Mouse (Mus musculus) heart, embryonic 13.5 days (tissue): ENCODE data around the gene Cbr3. TPM values are rescaled to one million over a fixed set of nuclear protein-coding genes. Genes with fewer than 3 reads are reported as not detected.
"Not testable (repeated sequence)": the region's sequence is repeated elsewhere in the genome, so short reads cannot be mapped to it uniquely, and the experiment has no call there.

Experiments used
- ATAC-seq: fragments of 200-750 bp; cut with Nextera tagmentation; 2 replicates; pipeline ENCODE4 v1.8.0; 2017; ENCODE audit warnings: moderate TSS enrichment; ENCODE audit not compliant: insufficient number of reproducible peaks, low FRiP score, low TSS enrichment; ENCODE audit errors: extremely low read depth
- H3K27ac ChIP-seq: fragments of 300-500 bp; sonication (generic); replicated peaks from 2 replicates; pipeline ENCODE4 v1.5.1; 2015; ENCODE audit warnings: moderate library complexity, mild to moderate bottlenecking, inconsistent platforms
- H3K27me3 ChIP-seq: fragments of 300-500 bp; sonication (generic); replicated peaks from 2 replicates; pipeline ENCODE4 v1.6.1; 2015; ENCODE audit warnings: mild to moderate bottlenecking, inconsistent platforms
- H3K36me3 ChIP-seq: fragments of 300-500 bp; sonication (generic); 2 replicates; pipeline ENCODE4 v1.6.1; 2015; ENCODE audit warnings: mild to moderate bottlenecking, inconsistent platforms
- H3K4me1 ChIP-seq: fragments of 300-500 bp; sonication (generic); 2 replicates; pipeline ENCODE4 v1.6.1; 2015; ENCODE audit warnings: inconsistent platforms
- H3K4me2 ChIP-seq: fragments of 300-500 bp; sonication (generic); 2 replicates; pipeline ENCODE4 v1.6.1; 2015; ENCODE audit warnings: inconsistent platforms, mild to moderate bottlenecking, moderate library complexity
- H3K4me3 ChIP-seq: fragments of 300-500 bp; sonication (generic); 2 replicates; pipeline ENCODE4 v1.5.1; 2015; ENCODE audit warnings: moderate library complexity, mild to moderate bottlenecking, inconsistent platforms
- H3K9ac ChIP-seq: fragments of 300-500 bp; sonication (generic); 2 replicates; pipeline ENCODE4 v1.6.1; 2015; ENCODE audit warnings: inconsistent platforms, mild to moderate bottlenecking, moderate library complexity
- H3K9me3 ChIP-seq: fragments of 300-500 bp; sonication (generic); 2 replicates; pipeline ENCODE4 v1.6.1; 2016; ENCODE audit warnings: inconsistent platforms
- WGBS: fragments of 180-500 bp; shearing (Covaris S2); methylation state at CpG from one replicate; pipeline ENCODE4 v1.1.7; 2015; ENCODE audit warnings: mixed read lengths; 5-methylcytosine and 5-hydroxymethylcytosine counted together
- polyA plus RNA-seq: library from polyadenylated mRNA; unstranded; fragments of >200 nt; fragmentation: Nextera tagmentation; extraction: Ambion mirVana; gene quantifications from 2 replicates; pipeline ENCODE4 v1.2.1, GENCODE M21; 2015

Cbr3 gene
- 0.59 and 0.70 TPM in 2 replicates for polyA plus RNA-seq

DNA sequence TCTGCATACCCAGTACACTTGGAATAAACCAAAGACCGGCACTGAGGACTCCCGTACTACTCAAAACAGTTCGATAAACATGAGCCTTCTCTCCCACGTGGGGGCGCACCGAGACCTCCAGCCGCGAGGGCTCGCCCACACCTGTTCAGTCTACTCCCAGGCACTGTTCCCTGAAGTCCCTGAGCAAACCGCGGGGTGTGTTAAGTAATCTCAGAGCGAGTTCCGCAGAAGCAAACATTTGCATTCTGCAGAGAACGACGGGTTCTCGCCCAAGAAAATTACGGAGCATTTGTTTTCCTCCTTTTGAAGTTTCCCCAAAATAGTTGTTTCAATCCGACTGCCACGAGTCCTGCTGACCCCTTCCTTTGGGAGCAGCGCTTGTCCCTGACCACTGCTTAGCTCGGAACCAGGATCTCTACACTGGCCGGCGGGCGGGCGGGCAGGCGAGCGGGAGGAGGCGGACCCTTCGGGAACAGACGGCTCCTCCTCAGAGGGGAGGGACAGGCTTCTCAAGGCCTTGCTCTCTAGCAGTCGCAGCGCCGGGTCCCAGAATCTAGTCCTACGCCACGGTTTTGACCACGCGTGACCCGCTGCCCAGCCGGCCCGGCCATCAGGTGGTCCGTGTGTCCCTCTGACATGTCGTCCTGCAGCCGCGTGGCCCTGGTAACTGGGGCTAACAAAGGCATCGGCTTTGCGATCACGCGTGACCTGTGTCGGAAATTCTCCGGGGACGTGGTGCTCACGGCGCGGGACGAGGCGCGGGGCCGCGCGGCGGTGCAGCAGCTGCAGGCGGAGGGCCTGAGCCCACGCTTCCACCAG lies at the start of gene Cbr3:
Gene Cbr3 (plus strand): TSS at position 527 of the 819 bp plus-strand sequence.
- 1% methylated on average over 63 of the region's 63 CpGs for WGBS
- H3K27me3 ChIP-seq = peaks cover 75% of the 10 kb centered on the region
- ATAC-seq = no peak
- H3K4me3 ChIP-seq = peak within 1 kb of the TSS; percentile 55
- H3K36me3 ChIP-seq = no peaks in the 10 kb centered on the region
- H3K27ac ChIP-seq = no peak within 1 kb of the TSS
- no peaks in the 10 kb centered on the region for H3K9me3 ChIP-seq
- H3K9ac ChIP-seq = peak within 1 kb of the TSS; percentile 71
- H3K4me1 ChIP-seq = peaks cover 25% of the 10 kb centered on the region
- H3K4me2 ChIP-seq = peak within 1 kb of the TSS; percentile 78

GRCm38 (mm10) chr16:93644006-93644405 lies 39.0 kb upstream of the Cbr3 start:
- H3K4me2 ChIP-seq = no peak overlapping the region
- no peak for ATAC-seq
- WGBS = 52% methylated on average over 4 of the region's 4 CpGs
- no peaks in the 10 kb centered on the region for H3K36me3 ChIP-seq
- H3K27ac ChIP-seq = no peak overlapping the region
- H3K4me1 ChIP-seq = no peaks in the 10 kb centered on the region
- no peaks in the 10 kb centered on the region for H3K9me3 ChIP-seq
- H3K4me3 ChIP-seq = no peak overlapping the region
- no peak overlapping the region for H3K9ac ChIP-seq
- H3K27me3 ChIP-seq = no peaks in the 10 kb centered on the region

DNA sequence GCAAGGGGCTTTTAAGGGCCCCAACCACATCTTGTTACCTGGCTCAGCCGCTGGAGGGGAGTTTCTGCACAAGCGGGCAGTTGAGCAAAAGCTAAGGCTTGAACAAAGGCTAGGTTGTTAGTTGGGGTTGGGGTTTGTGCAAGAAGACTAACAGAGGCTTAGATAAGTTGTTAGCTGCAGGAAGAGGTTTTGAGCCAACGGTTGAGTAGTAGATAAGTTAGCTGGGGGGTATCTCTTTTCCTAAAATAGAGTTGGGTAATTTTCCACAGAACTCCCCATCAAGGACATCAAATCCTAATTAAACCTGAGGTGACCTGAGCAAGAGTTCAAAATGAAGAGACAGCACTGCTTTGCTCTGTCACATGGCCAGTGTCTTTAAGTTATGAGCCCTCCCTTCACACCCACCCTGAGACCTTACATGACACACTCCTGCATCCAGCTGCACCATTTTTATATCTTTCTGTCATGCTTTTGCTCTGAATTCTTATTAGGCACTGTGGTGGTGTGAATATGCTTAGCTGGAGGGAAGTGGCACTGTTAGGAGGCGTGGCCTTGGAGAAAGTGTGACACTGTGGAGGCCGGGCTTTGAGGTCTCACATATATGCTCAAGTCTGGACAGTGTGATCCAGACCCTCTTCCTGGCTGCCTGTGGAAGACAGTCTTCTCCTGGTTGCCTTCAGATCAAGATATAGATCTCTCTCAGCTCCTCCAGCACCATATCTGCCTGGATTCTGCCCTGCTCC lies 34.4 kb upstream of the Cbr3 start:
- Histone ChIP-seq H3K36me3 (no peaks in the 10 kb centered on the region), H3K4me1 (no peaks in the 10 kb centered on the region), H3K9ac (no peak overlapping the region), H3K27ac (no peak overlapping the region), H3K4me3 (no peak overlapping the region), H3K4me2 (no peak overlapping the region), H3K9me3 (no peaks in the 10 kb centered on the region), H3K27me3 (no peaks in the 10 kb centered on the region)
- WGBS = 60% methylated on average over 5 of the region's 5 CpGs
- no peak for ATAC-seq

DNA sequence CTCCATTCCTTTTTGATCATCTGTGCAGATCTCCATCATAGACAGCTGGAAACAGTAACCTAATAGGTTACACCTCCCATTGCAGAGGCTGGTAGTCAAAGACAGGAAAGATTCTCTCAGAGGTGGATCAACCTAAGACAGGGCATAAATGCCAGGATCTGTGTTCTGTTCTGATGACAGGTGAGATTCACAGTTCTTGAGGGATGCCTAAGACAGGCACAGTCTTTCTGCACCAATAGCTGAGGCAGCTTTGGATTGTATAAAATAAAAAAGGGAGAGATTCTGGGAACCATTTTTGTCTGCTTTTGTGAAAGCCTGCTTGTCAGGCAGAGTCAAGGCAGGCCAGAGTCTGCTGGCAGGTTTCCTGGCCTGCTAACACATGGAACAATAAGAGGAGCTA lies 15.0 kb upstream of the Cbr3 start:
- Histone ChIP-seq H3K4me1 (no peaks in the 10 kb centered on the region), H3K9me3 (peaks cover 18% of the 10 kb centered on the region), H3K4me2 (no peak overlapping the region), H3K9ac (no peak overlapping the region), H3K27me3 (no peaks in the 10 kb centered on the region), H3K4me3 (no peak overlapping the region), H3K36me3 (no peaks in the 10 kb centered on the region), H3K27ac (no peak overlapping the region)
- ATAC-seq = no peak

DNA sequence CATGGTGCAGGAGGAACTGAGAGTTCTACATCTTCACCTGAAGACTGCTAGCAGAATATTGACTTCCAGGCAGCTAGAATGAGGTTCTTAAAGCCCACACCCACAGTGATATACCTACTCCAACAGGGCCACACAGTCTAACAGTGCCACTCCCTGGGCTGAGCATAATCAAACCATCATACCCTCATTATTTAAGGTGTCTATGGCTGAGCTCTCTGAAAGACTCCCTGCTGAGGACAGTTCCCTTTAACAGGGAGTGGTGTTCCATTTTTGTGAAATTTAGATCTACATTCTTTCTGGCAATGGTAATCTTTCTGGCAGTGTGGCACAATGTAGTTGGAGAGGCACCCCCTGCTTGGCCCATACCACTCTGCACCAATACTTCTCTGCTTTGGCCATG lies 13.5 kb upstream of the Cbr3 start:
- no peak for ATAC-seq
- Histone ChIP-seq H3K4me1 (no peaks in the 10 kb centered on the region), H3K36me3 (no peaks in the 10 kb centered on the region), H3K9me3 (peaks cover 10% of the 10 kb centered on the region), H3K9ac (no peak overlapping the region), H3K27ac (no peak overlapping the region), H3K27me3 (no peaks in the 10 kb centered on the region), H3K4me3 (no peak overlapping the region), H3K4me2 (no peak overlapping the region)

DNA sequence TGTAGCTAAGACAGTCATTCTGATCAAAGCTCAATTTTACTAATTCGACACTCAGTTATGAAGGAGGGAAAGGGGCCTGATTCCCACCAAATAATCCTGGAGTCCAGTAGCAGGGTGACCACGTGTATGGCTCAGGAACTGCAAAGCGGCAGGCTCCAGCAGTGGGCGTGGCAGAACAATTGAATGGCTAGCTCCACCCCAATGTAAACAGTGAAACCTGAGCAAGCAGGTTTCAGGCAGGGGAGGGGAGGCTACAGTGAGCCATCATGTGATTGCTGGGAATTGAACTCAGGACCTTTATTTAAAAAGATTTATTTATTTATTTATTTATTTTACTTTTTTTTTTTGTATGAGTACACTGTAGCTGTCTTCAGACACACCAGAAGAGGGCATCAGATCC lies 12.5 kb upstream of the Cbr3 start:
- not testable (repeated sequence) for H3K27me3 ChIP-seq, H3K27ac ChIP-seq

GRCm38 (mm10) chr16:93671064-93671463 lies 12.0 kb upstream of the Cbr3 start:
- H3K36me3 ChIP-seq = no peaks in the 10 kb centered on the region
- H3K27me3 ChIP-seq = 0 out of 2 replicates have a peak, but pooled peaks cover 4% of the 10 kb centered on the region
- H3K27ac ChIP-seq = no peak overlapping the region
- H3K4me2 ChIP-seq = no peak overlapping the region
- H3K4me1 ChIP-seq = no peaks in the 10 kb centered on the region
- H3K9ac ChIP-seq = no peak overlapping the region
- no peak overlapping the region for H3K4me3 ChIP-seq
- ATAC-seq = no peak
- H3K9me3 ChIP-seq = peaks cover 10% of the 10 kb centered on the region
- 81% methylated on average over 5 of the region's 5 CpGs for WGBS

More for the DNA sequence above, 12.5 kb upstream of the Cbr3 start:
- H3K36me3 ChIP-seq, H3K9ac ChIP-seq, H3K9me3 ChIP-seq, H3K4me3 ChIP-seq, H3K4me1 ChIP-seq, ATAC-seq, H3K4me2 ChIP-seq: not testable (repeated sequence)
- 35% methylated on average over 4 of the region's 4 CpGs for WGBS

GRCm38 (mm10) chr16:93676376-93676775 lies 6.6 kb upstream of the Cbr3 start:
- peaks cover 35% of the 10 kb centered on the region for H3K27me3 ChIP-seq
- H3K27ac ChIP-seq = no peak overlapping the region
- H3K9me3 ChIP-seq = peaks cover 4% of the 10 kb centered on the region; the same call in 1 of the 2 replicates
- H3K36me3 ChIP-seq = no peaks in the 10 kb centered on the region
- H3K4me2 ChIP-seq = no peak overlapping the region
- 75% methylated on average over 5 of the region's 5 CpGs for WGBS
- no peaks in the 10 kb centered on the region for H3K4me1 ChIP-seq
- ATAC-seq = no peak
- no peak overlapping the region for H3K4me3 ChIP-seq
- no peak overlapping the region for H3K9ac ChIP-seq

GRCm38 (mm10) chr16:93678206-93678605 lies 4.8 kb upstream of the Cbr3 start:
- Histone ChIP-seq H3K9ac (no peak overlapping the region), H3K4me1 (peaks cover 11% of the 10 kb centered on the region), H3K27ac (no peak overlapping the region), H3K36me3 (no peaks in the 10 kb centered on the region), H3K27me3 (peaks cover 53% of the 10 kb centered on the region), H3K4me3 (no peak overlapping the region), H3K4me2 (no peak overlapping the region), H3K9me3 (peaks cover 4% of the 10 kb centered on the region; the same call in 1 of the 2 replicates)
- 72% methylated on average over 4 of the region's 4 CpGs for WGBS
- ATAC-seq = no peak

GRCm38 (mm10) chr16:93679165-93679564 lies 3.9 kb upstream of the Cbr3 start:
- Histone ChIP-seq H3K9me3 (peaks cover 4% of the 10 kb centered on the region; the same call in 1 of the 2 replicates), H3K9ac (no peak overlapping the region), H3K27ac (no peak overlapping the region), H3K4me3 (no peak overlapping the region), H3K4me2 (no peak overlapping the region), H3K4me1 (peaks cover 21% of the 10 kb centered on the region), H3K27me3 (peaks cover 62% of the 10 kb centered on the region), H3K36me3 (no peaks in the 10 kb centered on the region)
- ATAC-seq = no peak
- 42% methylated on average over 9 of the region's 9 CpGs for WGBS

DNA sequence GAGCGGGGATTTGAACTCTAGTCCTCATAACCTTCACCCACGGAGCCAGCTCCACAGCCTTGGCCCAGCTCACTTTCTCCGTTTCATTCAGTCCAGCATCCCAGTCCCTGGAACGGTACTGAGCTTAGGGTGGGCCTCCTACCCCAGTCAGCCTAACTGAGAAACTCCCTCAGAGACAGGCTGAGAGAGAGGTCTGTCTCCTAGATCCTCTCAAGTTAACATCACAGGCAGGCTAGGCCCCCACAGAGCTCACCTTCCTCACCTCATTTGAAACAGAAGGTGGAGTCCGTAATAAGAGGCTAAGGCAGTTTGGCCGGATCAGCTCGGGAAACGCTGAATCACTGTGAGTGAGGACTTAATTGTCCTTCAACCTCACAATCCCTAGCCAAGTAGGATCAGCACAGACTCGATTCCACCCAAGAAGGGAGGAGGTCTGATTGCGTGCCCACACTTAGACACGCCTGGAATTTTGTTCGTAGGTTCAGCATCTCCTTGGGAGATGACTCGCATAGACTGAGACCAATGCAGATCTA lies 793 bp upstream of the Cbr3 start:
- Histone ChIP-seq H3K4me3 (peak overlapping the region; percentile 55), H3K36me3 (no peaks in the 10 kb centered on the region), H3K4me2 (peak overlapping the region; percentile 78), H3K4me1 (peaks cover 25% of the 10 kb centered on the region), H3K9me3 (peaks cover 3% of the 10 kb centered on the region; the same call in 1 of the 2 replicates), H3K27me3 (peaks cover 75% of the 10 kb centered on the region), H3K27ac (no peak overlapping the region), H3K9ac (peak overlapping the region; percentile 71)
- no peak for ATAC-seq
- WGBS = 20% methylated on average over 13 of the region's 13 CpGs
